Comparison of ENCODE assay signal across 18 mouse cellular contexts in the genomic region with DNA sequence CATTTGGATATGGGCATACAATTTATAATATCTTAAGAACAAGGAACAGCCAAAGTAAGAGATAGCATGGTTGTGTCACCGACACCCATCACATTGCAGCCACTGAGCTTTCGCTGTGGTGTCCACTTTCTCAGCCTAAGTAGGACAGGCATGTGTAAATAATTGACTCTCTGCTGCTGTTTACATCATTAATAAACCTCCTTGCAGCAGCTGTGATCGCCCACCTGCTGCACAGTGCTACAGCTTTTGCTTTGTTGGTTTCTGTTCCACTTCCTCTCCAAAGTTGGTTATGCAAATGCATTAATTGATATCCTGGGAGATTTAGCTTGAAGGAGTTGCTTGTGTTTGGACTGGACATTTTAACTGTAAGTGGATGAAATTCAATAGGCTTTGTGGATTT. TPM values are rescaled to one million over a fixed set of nuclear protein-coding genes. Genes with fewer than 3 reads are reported as not detected.
A peak's percentile ranks its signal among the peaks of the same experiment; 100 is the strongest.
DNase-seq lines count a peak whose midpoint lies in the region; ATAC-seq and TF ChIP-seq lines count a peak whose summit lies in the region.
"Had no signal": no experiment of that assay in that cellular context is flagged by ENCODE, and none has a peak within 500 bp of the region (broad histone marks: within the 10 kb centered on the region; RNA-seq: fewer than 3 reads in every experiment).

No protein-coding gene starts in this region.

- no peaks in the 10 kb centered on the region for H3K27me3 ChIP-seq in forebrain, embryonic 12.5 days
- no peaks in the 10 kb centered on the region for H3K27me3 ChIP-seq in forebrain, embryonic 10.5 days (ENCODE audit: poor library complexity, severe bottlenecking)
- no peaks in the 10 kb centered on the region for H3K27me3 ChIP-seq in liver, postnatal 0 days (ENCODE audit: insufficient read depth, low read length)
- no peaks in the 10 kb centered on the region for H3K27me3 ChIP-seq in liver, embryonic 11.5 days (replicated peaks; ENCODE audit: control insufficient read depth, insufficient read depth, low read length)
- H3K27me3 ChIP-seq in forebrain, embryonic 14.5 days (replicated peaks; ENCODE audit: control insufficient read depth, insufficient read depth, low read length) = no peaks in the 10 kb centered on the region
- H3K27me3 ChIP-seq: liver, embryonic 12.5 days; neural tube, embryonic 12.5 days had no signal

- H3K4me1 ChIP-seq in forebrain, embryonic 12.5 days = peaks cover 27% of the 10 kb centered on the region
- peaks cover 15% of the 10 kb centered on the region for H3K4me1 ChIP-seq in forebrain, embryonic 10.5 days
- H3K4me1 ChIP-seq in liver, postnatal 0 days (ENCODE audit: insufficient read depth) = no peaks in the 10 kb centered on the region
- H3K4me1 ChIP-seq in liver, embryonic 11.5 days (replicated peaks; ENCODE audit: control insufficient read depth, insufficient read depth, low read length) = no peaks in the 10 kb centered on the region
- H3K4me1 ChIP-seq in forebrain, embryonic 14.5 days (ENCODE audit: control insufficient read depth, insufficient read depth, low read length) = peaks cover 25% of the 10 kb centered on the region
- H3K4me1 ChIP-seq: liver, embryonic 12.5 days had no signal

- TF ChIP-seq EP300 in liver, postnatal 0 days (IDR thresholded peaks at IDR 0.05; ENCODE audit: low read depth) = no peak

- no peak overlapping the region for H3K9ac ChIP-seq in forebrain, embryonic 12.5 days
- H3K9ac ChIP-seq in liver, postnatal 0 days (replicated peaks) = no peak overlapping the region
- H3K9ac ChIP-seq in liver, embryonic 11.5 days (ENCODE audit: low read depth, low read length) = no peak overlapping the region
- no peak overlapping the region for H3K9ac ChIP-seq in forebrain, embryonic 14.5 days (ENCODE audit: low read length)
- H3K9ac ChIP-seq: liver, embryonic 12.5 days; neural tube, embryonic 12.5 days had no signal

- intact Hi-C loops in heart, postnatal 14 days (cut with DNase I) = no loop called here

- H3K9me3 ChIP-seq in forebrain, embryonic 12.5 days = no peaks in the 10 kb centered on the region
- no peaks in the 10 kb centered on the region for H3K9me3 ChIP-seq in forebrain, embryonic 10.5 days
- no peaks in the 10 kb centered on the region for H3K9me3 ChIP-seq in liver, postnatal 0 days (ENCODE audit: low read length)
- no peaks in the 10 kb centered on the region for H3K9me3 ChIP-seq in liver, embryonic 11.5 days (ENCODE audit: control insufficient read depth, low read length)
- H3K9me3 ChIP-seq in forebrain, embryonic 14.5 days (replicated peaks; ENCODE audit: control insufficient read depth, low read length) = no peaks in the 10 kb centered on the region
- H3K9me3 ChIP-seq: liver, embryonic 12.5 days; neural tube, embryonic 12.5 days had no signal

- DNase-seq in forebrain, embryonic 10.5 days (ENCODE audit: extremely low spot score, low spot score) = no peak
- no peak for DNase-seq in liver, postnatal 0 days
- DNase-seq in liver, embryonic 11.5 days (ENCODE audit: low spot score) = no peak
- peak; percentile 73 for DNase-seq in forebrain, embryonic 14.5 days (ENCODE audit: low spot score)
- DNase-seq in heart, postnatal 14 days = no peak
- no peak for DNase-seq in cerebellum, postnatal 4 days (ENCODE audit: low spot score in 2 of 2)
- DNase-seq: adrenal gland, postnatal 10 days; cerebellum, postnatal 36 days; heart, adult 2 months; kidney, adult 18-20 months; right cerebral cortex, adult 18-20 months had no signal

- no peak overlapping the region for H3K4me3 ChIP-seq in forebrain, embryonic 12.5 days (replicated peaks)
- no peak overlapping the region for H3K4me3 ChIP-seq in forebrain, embryonic 10.5 days
- no peak overlapping the region for H3K4me3 ChIP-seq in liver, postnatal 0 days (ENCODE audit: low read depth, low read length)
- no peak overlapping the region for H3K4me3 ChIP-seq in liver, embryonic 11.5 days (ENCODE audit: low read depth, low read length)
- no peak overlapping the region for H3K4me3 ChIP-seq in forebrain, embryonic 14.5 days (ENCODE audit: low read depth, low read length)
- H3K4me3 ChIP-seq: heart, adult 2 months; layer of hippocampus, adult 2 months; left cerebral cortex, adult 2 months; liver, embryonic 12.5 days; neural tube, embryonic 12.5 days had no signal

- TF ChIP-seq CTCF in liver, postnatal 0 days (IDR thresholded peaks at IDR 0.05; ENCODE audit: low read depth) = no peak

- no peak overlapping the region for H3K4me2 ChIP-seq in forebrain, embryonic 12.5 days
- H3K4me2 ChIP-seq in liver, postnatal 0 days (ENCODE audit: low read depth, low read length) = no peak overlapping the region
- no peak overlapping the region for H3K4me2 ChIP-seq in liver, embryonic 11.5 days
- no peak overlapping the region for H3K4me2 ChIP-seq in forebrain, embryonic 14.5 days (ENCODE audit: low read length)
- H3K4me2 ChIP-seq: liver, embryonic 12.5 days; neural tube, embryonic 12.5 days had no signal

- 0 out of 2 replicates have a peak overlapping the region, but pooled peaks have one; percentile 19 for H3K27ac ChIP-seq in forebrain, embryonic 12.5 days
- H3K27ac ChIP-seq in forebrain, embryonic 10.5 days = no peak overlapping the region
- H3K27ac ChIP-seq in liver, postnatal 0 days (ENCODE audit: low read depth) = no peak overlapping the region
- H3K27ac ChIP-seq in liver, embryonic 11.5 days (ENCODE audit: low read depth, low read length) = no peak overlapping the region
- no peak overlapping the region for H3K27ac ChIP-seq in forebrain, embryonic 14.5 days (ENCODE audit: low read depth, low read length)
- H3K27ac ChIP-seq: heart, adult 2 months; layer of hippocampus, adult 2 months; left cerebral cortex, adult 2 months; liver, embryonic 12.5 days; neural tube, embryonic 12.5 days had no signal

- H3K36me3 ChIP-seq in forebrain, embryonic 12.5 days (replicated peaks) = no peaks in the 10 kb centered on the region; the same call in 1 of the 2 replicates
- no peaks in the 10 kb centered on the region; the same call in 1 of the 2 replicates for H3K36me3 ChIP-seq in forebrain, embryonic 10.5 days (replicated peaks)
- no peaks in the 10 kb centered on the region for H3K36me3 ChIP-seq in liver, postnatal 0 days (replicated peaks; ENCODE audit: insufficient read depth, low read length)
- no peaks in the 10 kb centered on the region for H3K36me3 ChIP-seq in liver, embryonic 11.5 days (ENCODE audit: control insufficient read depth, insufficient read depth, low read length)
- no peaks in the 10 kb centered on the region for H3K36me3 ChIP-seq in forebrain, embryonic 14.5 days (ENCODE audit: control insufficient read depth, insufficient read depth, low read length)
- H3K36me3 ChIP-seq: liver, embryonic 12.5 days; neural tube, embryonic 12.5 days had no signal

- ATAC-seq in forebrain, embryonic 12.5 days (ENCODE audit: low FRiP score) = peak; percentile 59; the same call in 1 of the 2 replicates
- peak; percentile 49 for ATAC-seq in liver, postnatal 0 days
- ATAC-seq in liver, embryonic 11.5 days (replicated peaks; ENCODE audit: low FRiP score) = no peak
- peak; percentile 52; the same call in 1 of the 2 replicates for ATAC-seq in forebrain, embryonic 14.5 days
- peak; percentile 46; the same call in 1 of the 2 replicates for ATAC-seq in neutrophil, adult 5-6 weeks (ENCODE audit: extremely low read depth, insufficient number of reproducible peaks, low FRiP score, poor library complexity, severe bottlenecking)
- ATAC-seq: liver, embryonic 12.5 days; lung, postnatal 0 days had no signal

- WGBS in forebrain, embryonic 12.5 days = 41% methylated on average over 3 of the region's 3 CpGs
- 92% methylated on average over 3 of the region's 3 CpGs for WGBS in forebrain, embryonic 10.5 days
- 54% methylated on average over 3 of the region's 3 CpGs for WGBS in liver, postnatal 0 days (ENCODE audit: insufficient replicate concordance)
- WGBS in liver, embryonic 11.5 days = 76% methylated on average over 3 of the region's 3 CpGs
- WGBS in forebrain, embryonic 14.5 days = 12% methylated on average over 3 of the region's 3 CpGs

RNA-seq across cellular contexts. Expression of a gene that starts 53.1 kb away (rescaled TPM):
- polyA plus RNA-seq in forebrain, embryonic 12.5 days (2016; fragmentation: Nextera tagmentation; extraction: Ambion mirVana) = 339 and 369 TPM in 2 replicates
- polyA plus RNA-seq in forebrain, embryonic 10.5 days (2016; fragmentation: Nextera tagmentation; extraction: Ambion mirVana) = 59.6 and 73.6 TPM in 2 replicates
- 0.51 and 0.66 TPM in 2 replicates for polyA plus RNA-seq in liver, postnatal 0 days (2015; fragmentation: Nextera tagmentation; extraction: Ambion mirVana)
- polyA plus RNA-seq in liver, embryonic 11.5 days (2014; fragmentation: Nextera tagmentation; extraction: Ambion mirVana) = 4.1 and 5.5 TPM in 2 replicates
- polyA plus RNA-seq in forebrain, embryonic 14.5 days (2014; fragmentation: Nextera tagmentation; extraction: Ambion mirVana) = 298 and 382 TPM in 2 replicates
- total RNA-seq in neutrophil, adult 5-6 weeks (2017) = 0.74 and 1.2 TPM in 2 replicates
- 1 to 10 TPM; 3.5 to 4.2 TPM for total RNA-seq in heart, postnatal 14 days (2021)
